Mouse (Mus musculus) left cerebral cortex, postnatal 14 days (tissue): ENCODE results near the gene Dcdc2b. TPM values are rescaled to one million over a fixed set of nuclear protein-coding genes. Genes with fewer than 3 reads are reported as not detected.

Source experiments
- DNase-seq, 2 experiments: peaks; one replicate each; pipeline ENCODE4 v3.0.0; 2021 to 2022; ENCODE audit warnings: low spot score in 2 of 2, mixed read lengths in 1 of 2
- intact Hi-C: fragments of 180-260 bp; cut with DNase I; formaldehyde crosslinking; loops from one replicate; pipeline ENCODE4 v1.15.1; 2025
- long read RNA-seq, 2 experiments: library from polyadenylated mRNA; stranded (forward); transcript quantifications; one replicate each; pipeline ENCODE4 v2.0.0; 2021
- total RNA-seq, 2 experiments: library from RNA; stranded (reverse); gene quantifications; 2 replicates each; pipeline ENCODE4 v1.2.3; 2021

The Dcdc2b gene
- 1 to 10 TPM; 2.7 to 3.9 TPM for total RNA-seq
- long read RNA-seq, experiment 1, partial matches to known transcripts: 0 of 4 reads
- long read RNA-seq, experiment 1, other reads (novel, unspliced or antisense): 4 of 4 reads
- long read RNA-seq, experiment 2, partial matches to known transcripts: 0 of 1 reads
- long read RNA-seq, experiment 2, other reads (novel, unspliced or antisense): 1 of 1 reads

DNA sequence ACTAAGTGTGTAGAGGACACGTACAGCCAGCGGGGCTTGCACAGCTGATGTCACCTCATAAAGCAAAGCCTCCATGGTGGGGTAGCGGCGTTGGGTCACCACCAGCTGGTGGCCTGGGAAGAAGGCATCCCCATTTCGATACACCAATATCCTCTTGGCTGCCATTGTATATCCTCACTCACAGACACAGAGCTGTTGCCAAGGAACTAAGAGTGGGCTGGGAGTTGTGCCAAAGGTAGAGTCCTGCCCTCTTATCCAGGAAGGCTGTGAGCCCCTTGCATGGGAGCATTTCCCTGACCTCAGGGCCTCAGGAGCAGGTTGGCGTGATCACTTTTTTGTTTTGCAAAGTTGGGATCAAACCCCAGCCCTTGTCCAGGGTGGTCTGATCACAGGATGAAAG lies at the start of gene Dcdc2b:
Gene Dcdc2b, minus strand, starts transcription at position 165 of the 400 bp plus-strand sequence.
- intact Hi-C loops: no loop called here
- DNase-seq: no peak

DNA sequence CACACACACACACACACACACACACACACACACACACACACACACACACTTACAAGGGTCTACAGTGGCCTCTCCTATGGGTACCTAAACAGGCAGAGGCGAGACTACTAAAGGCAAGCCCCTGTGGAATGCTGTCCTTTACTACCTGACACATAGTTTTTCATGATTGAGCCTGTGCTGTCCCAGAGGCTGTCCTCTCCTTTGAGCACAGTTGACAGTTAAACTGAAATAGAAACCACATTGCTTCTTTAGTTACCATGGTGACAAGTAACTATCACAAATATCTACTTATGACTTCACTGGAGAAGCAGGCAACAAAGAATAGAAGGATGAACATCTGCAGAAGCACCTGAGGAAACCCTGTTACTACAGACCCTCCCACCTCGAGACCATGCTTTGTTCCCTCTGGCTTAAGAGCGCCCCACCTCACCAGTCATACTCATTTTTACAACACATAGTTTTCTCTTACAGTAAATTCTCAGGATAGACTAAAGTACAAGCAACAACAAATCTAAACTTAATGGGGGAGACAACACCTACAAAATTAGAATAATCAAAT lies 48.3 kb upstream of the Dcdc2b start:
- intact Hi-C loops: no loop called here
- DNase-seq: no peak

DNA sequence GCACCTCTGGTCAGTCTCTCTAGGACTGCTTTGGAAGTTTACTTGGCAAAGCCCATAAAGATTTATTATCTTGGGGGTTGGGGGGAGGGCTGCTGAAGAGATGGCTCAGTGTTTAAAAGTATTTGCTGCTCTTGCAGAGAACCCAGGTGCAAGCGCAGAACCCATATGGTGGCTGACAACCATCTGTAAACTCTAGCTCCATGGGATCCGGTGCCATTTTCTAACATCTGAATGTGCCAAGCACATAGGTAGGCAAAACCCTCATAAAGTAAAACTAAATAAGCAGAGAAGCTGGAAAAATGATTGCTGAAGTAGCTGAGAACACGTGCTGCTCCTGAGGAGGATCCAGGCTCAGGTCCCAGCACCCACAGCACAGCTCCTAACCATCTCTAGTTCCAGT lies 47.5 kb upstream of the Dcdc2b start:
- no peak for DNase-seq
- intact Hi-C loops: no loop called here

DNA sequence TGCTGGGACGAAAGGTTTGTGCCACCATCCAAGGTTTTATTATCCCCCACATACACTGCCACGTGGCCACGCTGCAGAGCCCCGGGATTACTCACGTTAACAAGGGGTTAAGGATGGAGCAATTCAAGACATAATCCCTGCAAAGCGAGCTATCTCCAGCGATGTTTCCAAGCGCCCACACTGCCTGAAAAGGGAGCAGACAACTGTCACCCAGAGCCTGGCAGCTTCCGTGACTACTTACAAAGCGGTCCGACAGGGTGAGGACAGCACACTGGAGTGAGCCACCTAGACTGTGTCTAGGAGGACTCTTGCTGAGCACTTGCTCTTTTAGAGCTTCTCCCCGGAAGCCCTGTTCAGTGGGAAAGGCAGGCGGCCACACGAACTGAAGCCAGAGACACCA lies 40.7 kb upstream of the Dcdc2b start:
- intact Hi-C loops: no loop called here
- peak in 1 of 2 experiments; percentile 18 for DNase-seq

DNA sequence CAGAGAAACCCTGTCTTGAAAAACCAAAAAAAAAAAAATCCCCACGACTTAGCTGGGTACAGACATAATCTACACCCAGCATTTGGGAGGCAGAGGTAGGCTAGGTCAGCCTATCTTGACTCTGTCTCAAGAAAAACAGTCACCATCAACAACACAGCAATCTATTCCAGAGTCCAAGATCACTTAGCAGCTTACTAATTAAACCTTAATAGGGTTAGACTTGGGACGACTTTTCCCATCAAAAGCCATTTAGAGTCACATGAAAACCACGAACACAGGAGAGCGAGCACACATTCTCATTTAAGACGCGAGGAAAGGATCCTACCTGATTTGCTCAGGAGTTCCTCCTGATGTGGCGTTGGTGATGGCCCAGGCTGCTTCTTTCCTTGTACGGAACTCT lies 36.3 kb upstream of the Dcdc2b start:
- no peak for DNase-seq
- intact Hi-C loops: no loop called here

DNA sequence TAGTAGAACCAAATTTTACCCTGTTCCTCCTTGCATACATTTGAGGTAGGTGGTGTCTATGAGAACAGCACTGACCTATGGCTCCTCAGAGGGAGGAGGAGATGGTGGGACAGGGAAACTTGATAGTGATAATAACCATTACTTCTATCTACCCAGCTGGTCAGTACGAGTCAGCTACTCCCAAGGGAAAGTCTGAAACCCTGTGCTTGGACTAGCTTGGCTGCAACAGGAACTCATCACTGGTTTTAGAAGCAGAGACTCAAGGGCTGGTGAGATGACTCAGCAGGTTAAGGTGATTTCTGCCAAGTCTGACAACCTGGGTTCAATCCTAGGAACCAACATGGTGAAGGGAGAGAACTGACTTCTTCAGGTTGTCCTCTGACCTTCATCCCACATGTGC lies 34.6 kb upstream of the Dcdc2b start:
- no peak for DNase-seq
- intact Hi-C loops: no loop called here

DNA sequence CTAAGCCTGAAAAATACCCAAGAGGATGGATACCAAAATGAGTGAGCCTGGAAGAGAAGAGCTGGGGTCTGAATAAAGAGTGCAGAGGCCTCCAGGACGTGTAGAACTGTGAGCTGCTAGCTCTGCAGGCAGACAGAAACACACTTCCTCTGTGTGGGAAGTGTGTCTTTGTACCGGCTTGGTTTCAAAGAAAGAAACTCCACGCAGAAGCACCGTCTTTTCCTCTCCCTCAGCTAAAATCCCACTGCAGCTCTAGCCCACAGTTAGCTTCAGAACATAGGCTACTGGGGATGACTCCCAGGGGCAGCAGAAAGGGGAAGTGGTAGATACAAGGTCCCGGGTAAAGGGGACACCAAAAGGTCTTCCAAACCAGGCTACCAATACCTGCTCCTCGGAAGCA lies 31.1 kb upstream of the Dcdc2b start:
- intact Hi-C loops: no loop called here
- DNase-seq: peak in 1 of 2 experiments; percentile 28

DNA sequence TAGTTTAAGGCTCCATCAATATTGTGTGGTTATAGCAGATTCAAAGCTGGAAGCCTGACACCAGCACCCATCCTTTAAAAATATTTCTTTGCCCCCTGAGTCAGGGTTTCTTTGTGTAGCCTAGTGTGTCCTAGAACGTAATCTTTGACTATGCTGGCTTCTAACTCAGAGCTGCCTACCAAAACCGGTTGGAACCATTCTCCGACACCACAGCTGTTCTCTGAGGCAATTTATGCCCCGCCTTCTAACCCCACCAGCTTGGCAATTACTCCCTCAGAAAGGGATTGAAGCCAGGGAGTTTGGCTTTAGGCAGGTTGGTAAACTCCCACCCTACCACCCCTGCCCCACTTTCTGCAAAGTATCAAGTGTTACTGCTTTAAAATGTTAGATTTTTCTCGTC lies 27.7 kb upstream of the Dcdc2b start:
- intact Hi-C loops: loop anchor here (2.0 kb wide), 1 partner anchor 17 kb away; no protein-coding TSS in a partner anchor
- DNase-seq: no peak

- DNase-seq: peak; percentile 98
- intact Hi-C loops: loop anchor here (2.0 kb wide), 1 partner anchor 16 kb away; no protein-coding TSS in a partner anchor
Observed at GRCm38 (mm10) chr4:129640638-129641467, 26.8 kb upstream of the Dcdc2b start, which contains the start of gene Txlna. Gene Txlna, minus strand, starts transcription at chr4:129641065.

GRCm38 (mm10) chr4:129640101-129640637 lies 26.1 kb upstream of the Dcdc2b start:
- no peak for DNase-seq
- intact Hi-C loops: loop anchor here (2.0 kb wide), 1 partner anchor 15 kb away; no protein-coding TSS in a partner anchor

DNA sequence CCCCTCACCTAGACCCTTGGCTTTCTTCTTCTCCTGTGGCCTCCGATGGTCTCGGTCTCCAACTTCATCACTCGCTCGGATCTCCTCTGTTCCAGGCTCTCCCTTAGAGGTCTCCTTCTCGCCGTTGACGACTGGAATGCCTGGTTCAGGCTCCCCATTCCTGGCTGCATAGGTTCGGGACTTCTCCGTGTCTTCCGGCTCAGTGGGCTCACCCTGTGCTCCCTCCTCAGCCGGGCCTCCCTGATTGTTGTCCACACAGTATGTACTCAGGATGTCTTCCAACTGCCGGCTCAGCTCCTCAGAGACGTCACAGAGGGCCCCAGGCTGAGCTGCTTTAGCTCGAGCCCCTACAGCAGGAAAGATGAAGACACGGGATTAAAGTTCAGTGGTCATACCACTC lies 25.2 kb upstream of the Dcdc2b start:
- intact Hi-C loops: no loop called here
- no peak for DNase-seq

DNA sequence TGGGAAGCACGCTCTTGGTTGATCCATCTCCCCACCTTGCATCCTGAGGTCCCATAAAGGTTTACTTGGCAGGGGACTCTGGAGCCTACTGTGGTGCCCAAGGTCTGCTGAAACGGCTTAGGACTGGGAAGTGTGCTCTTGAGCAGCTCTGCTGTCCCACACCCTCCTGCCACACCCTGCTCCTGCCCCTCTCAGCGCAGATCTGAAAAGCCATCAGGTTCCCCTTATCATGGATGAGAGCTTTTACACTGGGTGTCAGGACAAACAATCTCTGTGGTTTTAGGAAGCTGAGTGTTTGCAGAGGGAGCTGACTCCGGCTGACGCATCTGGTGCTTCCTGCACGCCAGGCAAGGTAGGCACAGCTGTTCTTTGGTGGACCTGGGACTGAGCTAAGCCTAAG lies 19.8 kb upstream of the Dcdc2b start:
- intact Hi-C loops: no loop called here
- no peak for DNase-seq

- intact Hi-C loops: no loop called here
- no peak for DNase-seq
Observed at GRCm38 (mm10) chr4:129631867-129632266, 17.8 kb upstream of the Dcdc2b start.

- no peak for DNase-seq
- intact Hi-C loops: no loop called here
Observed at GRCm38 (mm10) chr4:129630944-129631343, 16.9 kb upstream of the Dcdc2b start.

DNA sequence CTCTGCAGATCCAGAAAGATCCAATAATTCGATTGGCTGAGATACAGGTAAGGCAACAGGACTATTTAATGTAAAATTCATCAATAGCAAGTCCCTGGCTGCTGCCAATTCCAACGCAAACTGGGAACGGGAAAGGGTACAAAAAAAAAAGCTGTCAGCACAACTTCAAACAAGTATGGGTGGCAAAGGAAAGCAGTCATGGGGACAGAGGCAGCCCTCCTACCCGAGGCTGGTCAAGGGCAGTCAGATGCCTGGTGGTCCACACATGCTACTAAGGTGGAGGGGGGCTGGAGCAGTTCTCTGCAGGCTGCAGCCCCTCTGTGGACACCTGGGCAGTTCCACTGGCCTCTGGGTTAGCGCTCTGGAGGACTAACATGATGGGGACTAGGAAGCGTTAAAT lies 12.0 kb upstream of the Dcdc2b start:
- no peak for DNase-seq
- intact Hi-C loops: no loop called here

DNA sequence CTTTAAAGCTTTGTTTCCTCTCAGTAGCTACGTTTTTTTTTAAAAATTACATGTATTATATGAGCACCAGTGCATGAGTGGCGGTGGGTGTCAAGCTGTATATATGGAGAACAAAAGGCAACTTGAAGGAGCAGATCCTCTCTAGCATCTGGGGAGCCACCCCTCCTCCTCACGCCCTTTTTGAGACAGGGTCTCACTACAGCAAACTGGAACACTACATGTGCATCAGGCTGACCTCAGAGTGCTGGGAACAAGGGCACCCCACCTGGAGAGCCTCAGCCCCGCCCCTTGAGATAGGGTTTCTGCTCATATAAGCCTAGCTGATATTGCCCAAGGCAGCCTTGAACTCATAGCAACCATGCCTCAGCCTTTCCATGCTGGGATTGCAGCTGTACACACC lies 11.4 kb upstream of the Dcdc2b start:
- intact Hi-C loops: loop anchor here (2.0 kb wide), 1 partner anchor 15 kb away; the partner anchor contains the start of gene Txlna
- DNase-seq: no peak

- peak; percentile 68 to 74 for DNase-seq
- intact Hi-C loops: loop anchor here (2.0 kb wide), 1 partner anchor 16 kb away; the partner anchor contains the start of gene Txlna
Observed at GRCm38 (mm10) chr4:129625029-129625370, 10.9 kb upstream of the Dcdc2b start.

DNA sequence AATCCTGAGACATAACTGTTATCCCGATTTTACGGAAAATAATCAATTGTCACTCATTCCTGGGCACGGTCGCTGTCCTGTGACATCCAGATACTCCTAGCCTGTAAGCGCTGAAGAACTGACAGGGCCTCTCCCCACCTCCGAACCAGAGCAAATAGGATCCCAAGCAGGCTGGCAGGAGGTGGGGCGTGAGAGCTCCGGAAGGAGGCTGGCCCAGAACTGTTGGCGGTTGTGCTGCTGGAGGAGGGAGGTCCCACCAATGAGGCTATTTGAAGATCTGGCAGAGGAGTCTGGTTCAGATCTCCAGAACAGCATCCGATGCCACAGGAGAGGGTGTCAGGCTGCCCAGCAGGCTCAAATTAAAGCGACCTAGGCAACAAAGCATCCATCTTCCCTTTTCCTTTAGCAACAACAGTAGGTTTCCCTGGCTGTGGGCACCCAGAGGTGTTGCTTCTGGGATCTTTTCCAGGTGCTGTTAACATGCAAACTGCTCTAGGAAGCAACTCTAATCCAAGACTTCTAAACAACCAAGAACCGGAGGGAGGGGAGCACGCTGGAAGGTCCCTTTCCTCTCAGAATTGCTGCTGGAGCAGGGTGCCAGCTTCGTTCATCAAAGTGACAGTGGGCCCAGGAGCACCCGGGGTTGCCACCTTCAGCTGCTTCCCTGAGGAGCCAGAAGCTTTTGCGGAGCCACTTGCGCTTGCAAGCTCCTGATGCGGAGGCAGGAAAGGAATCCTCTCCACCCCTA lies 10.4 kb upstream of the Dcdc2b start:
- intact Hi-C loops: loop anchor here (2.0 kb wide), 1 partner anchor 16 kb away; the partner anchor contains the start of gene Txlna
- DNase-seq: peak; percentile 89 to 96

GRCm38 (mm10) chr4:129623681-129624091 lies 9.6 kb upstream of the Dcdc2b start, which contains the start of gene Ccdc28b:
Gene Ccdc28b, minus strand, starts transcription at chr4:129623947.
- DNase-seq: peak; percentile 61 to 73
- intact Hi-C loops: loop anchor here (2.0 kb wide), 1 partner anchor 17 kb away; the partner anchor contains the start of gene Txlna
